Mouse (Mus musculus): ENCODE measurements around the gene Prodh2.

- no peak for TF ChIP-seq CTCF (IDR thresholded peaks at IDR 0.05; ENCODE audit: low read depth, low read length)
- TF ChIP-seq EP300 (IDR thresholded peaks at IDR 0.05; ENCODE audit: insufficient read depth, low read depth, low read length), result peak; percentile 72
- no peak for TF ChIP-seq POLR2A (IDR thresholded peaks at IDR 0.05; ENCODE audit: insufficient read depth, low read length)
These were observed 28.6 kb upstream of the Prodh2 start for GRCm38 (mm10) chr7:30464816-30465300.

All from ES-Bruce4 (cell line).